Mouse (Mus musculus): ENCODE measurements around the gene Fbf1.

DNA sequence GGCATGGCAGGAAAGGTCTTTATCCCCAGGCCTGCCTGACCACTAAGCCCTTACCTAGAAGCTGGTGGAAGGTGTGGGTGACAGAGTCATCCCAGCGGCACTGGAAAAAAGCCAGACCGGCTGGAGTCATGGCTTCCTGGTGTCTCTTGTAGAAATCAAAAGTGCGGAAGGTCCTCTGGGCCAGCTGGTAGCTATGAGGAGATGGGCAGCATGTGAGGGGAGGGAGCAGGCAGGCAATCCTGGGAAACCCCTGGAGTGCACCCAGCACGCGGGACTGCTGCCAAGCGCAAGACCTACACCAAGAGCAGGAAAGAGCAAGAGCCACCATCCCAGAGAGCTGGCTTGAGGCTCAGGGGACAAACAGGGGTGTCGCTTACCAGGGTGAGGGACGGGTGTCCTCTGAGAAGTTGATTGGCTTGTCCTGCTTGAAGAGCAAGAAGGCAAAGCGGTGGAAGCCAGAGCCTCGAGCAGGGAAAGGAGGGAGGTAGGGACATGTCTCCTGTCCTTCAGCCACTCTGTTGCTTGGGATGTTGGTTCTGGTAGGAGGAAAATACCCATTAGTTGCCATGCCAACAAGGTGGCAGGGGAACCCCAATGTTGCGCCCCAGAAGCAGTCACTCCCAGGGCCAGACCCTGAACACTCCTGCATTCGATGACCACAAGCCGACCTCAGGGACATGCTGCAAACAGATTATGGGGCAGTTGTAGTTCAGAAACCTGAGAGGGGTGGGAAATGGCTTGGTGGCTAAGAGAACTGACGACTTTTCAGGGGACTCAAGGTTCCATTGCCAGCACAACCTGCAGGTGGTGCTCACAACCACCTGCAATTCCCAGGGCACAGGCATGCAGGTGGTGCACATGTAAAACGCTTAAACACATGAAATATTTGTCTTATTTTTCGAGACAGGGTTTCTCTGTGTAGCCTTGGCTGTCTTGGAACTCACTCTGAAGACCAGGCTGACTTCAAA is 35.3 kb downstream of the Fbf1 start:
- TF ChIP-seq CHD2 (IDR thresholded peaks at IDR 0.05; ENCODE audit: low read depth, low read length) (no peak), ZNF384 (IDR thresholded peaks at IDR 0.05; ENCODE audit: low read depth, low read length) (no peak), ZC3H11A (IDR thresholded peaks at IDR 0.05; ENCODE audit: borderline replicate concordance, low read depth, low read length) (no peak), HCFC1 (IDR thresholded peaks at IDR 0.05; ENCODE audit: borderline replicate concordance, insufficient read depth, low read length) (no peak)

Measured in ES-E14 (cell line).